ENCODE assay signal across 15 mouse cellular contexts in genomic region chr12:26100140-26100539, GRCm38 (mm10).
"Had no signal": no experiment of that assay in that cellular context is flagged by ENCODE, and none has a peak within 500 bp of the region (broad histone marks: within the 10 kb centered on the region; RNA-seq: fewer than 3 reads in every experiment).

No protein-coding gene starts in this region.

- H3K4me3 ChIP-seq: limb, embryonic 13.5 days; midbrain, embryonic 13.5 days; myocyte; neural tube, embryonic 15.5 days had no signal

- H3K27ac ChIP-seq: limb, embryonic 13.5 days; liver, embryonic 14.5 days; midbrain, embryonic 13.5 days; neural tube, embryonic 15.5 days had no signal

- DNase-seq: kidney, postnatal 36 days; layer of hippocampus, adult 9-11 months; layer of hippocampus, postnatal 36 days; left cerebral cortex, postnatal 4 days; lung, adult 2 months; lung, postnatal 36 days; right cerebral cortex, postnatal 4 days; spleen, adult 18-20 months; thymus, adult 18-20 months; thymus, postnatal 14 days had no signal
